Mouse (Mus musculus): ENCODE measurements around the gene Tfap2b. TPM values are rescaled to one million over a fixed set of nuclear protein-coding genes. Genes with fewer than 3 reads are reported as not detected.

Tfap2b gene
- under 1 TPM; 0.12 to 0.48 TPM for total RNA-seq (2021)
- long read RNA-seq, experiment 1, result 0 reads
- long read RNA-seq, experiment 2, result 0 reads

- DNase-seq (ENCODE audit: low spot score in 2 of 2), result no peak
These were observed at the start of gene Tfap2b for GRCm38 (mm10) chr1:19208641-19209358. Gene Tfap2b (plus strand): TSS chr1:19208914.

- DNase-seq (ENCODE audit: low spot score in 2 of 2), result peak in 1 of 2 experiments; percentile 44
These were observed 29.8 kb upstream of the Tfap2b start for GRCm38 (mm10) chr1:19178742-19179397.

GRCm38 (mm10) chr1:19205649-19206048, 3.1 kb upstream of the Tfap2b start:
- DNase-seq (ENCODE audit: low spot score in 2 of 2), result peak in 1 of 2 experiments; percentile 57

GRCm38 (mm10) chr1:19206194-19206593, 2.5 kb upstream of the Tfap2b start:
- DNase-seq (ENCODE audit: low spot score in 2 of 2), result peak in 1 of 2 experiments; percentile 45

GRCm38 (mm10) chr1:19207611-19208010, 1.1 kb upstream of the Tfap2b start:
- DNase-seq (ENCODE audit: low spot score in 2 of 2), result no peak

- DNase-seq (ENCODE audit: low spot score in 2 of 2), result no peak
These were observed 638 bp downstream of the Tfap2b start for GRCm38 (mm10) chr1:19209359-19209745.

GRCm38 (mm10) chr1:19209776-19210175, 1.1 kb downstream of the Tfap2b start:
- DNase-seq (ENCODE audit: low spot score in 2 of 2), result no peak

GRCm38 (mm10) chr1:19210215-19211032, 1.7 kb downstream of the Tfap2b start:
- no peak for DNase-seq (ENCODE audit: low spot score in 2 of 2)

GRCm38 (mm10) chr1:19211033-19211405, 2.3 kb downstream of the Tfap2b start:
- DNase-seq (ENCODE audit: low spot score in 2 of 2), result no peak

GRCm38 (mm10) chr1:19211546-19212154, 2.9 kb downstream of the Tfap2b start:
- DNase-seq (ENCODE audit: low spot score in 2 of 2), result no peak

GRCm38 (mm10) chr1:19212691-19213090, 4.0 kb downstream of the Tfap2b start:
- DNase-seq (ENCODE audit: low spot score in 2 of 2), result no peak

- DNase-seq (ENCODE audit: low spot score in 2 of 2), result no peak
These were observed 4.5 kb downstream of the Tfap2b start for GRCm38 (mm10) chr1:19213171-19213570.

GRCm38 (mm10) chr1:19213851-19214395, 5.2 kb downstream of the Tfap2b start:
- no peak for DNase-seq (ENCODE audit: low spot score in 2 of 2)

- DNase-seq (ENCODE audit: low spot score in 2 of 2), result no peak
These were observed 8.7 kb downstream of the Tfap2b start for GRCm38 (mm10) chr1:19217391-19217790.

GRCm38 (mm10) chr1:19218221-19218620, 9.5 kb downstream of the Tfap2b start:
- DNase-seq (ENCODE audit: low spot score in 2 of 2), result no peak

- no peak for DNase-seq (ENCODE audit: low spot score in 2 of 2)
These were observed 10.7 kb downstream of the Tfap2b start for GRCm38 (mm10) chr1:19219381-19219780.

GRCm38 (mm10) chr1:19220564-19220963, 11.8 kb downstream of the Tfap2b start:
- DNase-seq (ENCODE audit: low spot score in 2 of 2), result no peak

- DNase-seq (ENCODE audit: low spot score in 2 of 2), result no peak
These were observed 12.9 kb downstream of the Tfap2b start for GRCm38 (mm10) chr1:19221601-19222000.

- no peak for DNase-seq (ENCODE audit: low spot score in 2 of 2)
These were observed 18.0 kb downstream of the Tfap2b start for GRCm38 (mm10) chr1:19226699-19227098.

GRCm38 (mm10) chr1:19230926-19231573, 22.3 kb downstream of the Tfap2b start:
- DNase-seq (ENCODE audit: low spot score in 2 of 2), result no peak
